Mouse (Mus musculus) megakaryocyte, adult 5-6 weeks (primary cell): ENCODE data around the gene Zbtb8os. TPM values are rescaled to one million over a fixed set of nuclear protein-coding genes. Genes with fewer than 3 reads are reported as not detected.

ENCODE experiments used
- ATAC-seq: 2 replicates; pipeline ENCODE4 v1.8.0; 2016; ENCODE audit warnings: mild to moderate bottlenecking, inconsistent platforms; ENCODE audit not compliant: poor library complexity, severe bottlenecking
- total RNA-seq, 2 experiments: library from RNA; stranded (forward) in 1 of 2; stranded (reverse) in 1 of 2; fragments of 153-499, 151-499 nt in 1 of 2; fragments of 221-1000, 200-1000 nt in 1 of 2; gene quantifications; 2 replicates each; pipeline versions ENCODE4 v1.2.3 to v1.2.4; 2015 to 2017

Gene Zbtb8os
- total RNA-seq, 2 experiments from 2014 or later = 60.9 to 79.7 TPM

DNA sequence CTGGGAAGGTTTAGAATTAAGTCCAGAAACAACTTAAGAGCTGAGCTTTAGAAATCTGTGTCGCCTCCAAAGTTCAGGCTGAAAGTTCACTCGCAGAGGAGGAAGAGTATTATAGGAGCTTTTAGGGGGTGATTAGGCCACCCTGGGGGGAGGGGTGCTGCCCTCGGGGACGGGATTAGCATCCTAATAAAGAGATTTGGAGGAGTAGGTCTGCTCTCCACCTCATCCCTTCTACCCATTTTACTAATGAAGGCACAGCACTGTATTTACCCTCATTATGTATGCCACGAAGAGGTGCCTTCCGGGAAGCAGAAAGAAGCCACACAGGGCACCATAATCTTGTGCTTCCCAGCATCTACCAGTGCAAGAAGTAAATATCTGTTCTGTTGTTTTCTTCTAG is 39.5 kb downstream of the Zbtb8os start:
- no peak for ATAC-seq

DNA sequence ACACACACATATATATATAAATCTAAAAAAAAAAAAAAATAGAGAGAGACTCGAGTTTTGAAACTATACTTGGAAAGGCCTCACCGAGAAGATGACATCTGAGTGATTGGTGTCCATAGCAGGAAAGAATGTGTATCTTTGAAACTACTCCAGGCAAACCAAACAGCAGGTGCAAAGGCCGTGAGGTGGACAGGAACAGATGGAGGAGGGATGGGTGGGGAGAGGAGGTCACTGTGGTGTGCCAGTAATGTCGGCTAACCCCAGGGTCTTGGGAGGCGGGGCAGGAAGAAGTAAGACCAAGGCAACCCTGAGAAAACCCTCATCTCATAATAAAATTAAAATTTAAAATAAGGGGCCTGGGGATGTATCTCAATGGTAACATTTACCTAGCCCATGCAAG is 40.3 kb downstream of the Zbtb8os start:
- no peak for ATAC-seq

DNA sequence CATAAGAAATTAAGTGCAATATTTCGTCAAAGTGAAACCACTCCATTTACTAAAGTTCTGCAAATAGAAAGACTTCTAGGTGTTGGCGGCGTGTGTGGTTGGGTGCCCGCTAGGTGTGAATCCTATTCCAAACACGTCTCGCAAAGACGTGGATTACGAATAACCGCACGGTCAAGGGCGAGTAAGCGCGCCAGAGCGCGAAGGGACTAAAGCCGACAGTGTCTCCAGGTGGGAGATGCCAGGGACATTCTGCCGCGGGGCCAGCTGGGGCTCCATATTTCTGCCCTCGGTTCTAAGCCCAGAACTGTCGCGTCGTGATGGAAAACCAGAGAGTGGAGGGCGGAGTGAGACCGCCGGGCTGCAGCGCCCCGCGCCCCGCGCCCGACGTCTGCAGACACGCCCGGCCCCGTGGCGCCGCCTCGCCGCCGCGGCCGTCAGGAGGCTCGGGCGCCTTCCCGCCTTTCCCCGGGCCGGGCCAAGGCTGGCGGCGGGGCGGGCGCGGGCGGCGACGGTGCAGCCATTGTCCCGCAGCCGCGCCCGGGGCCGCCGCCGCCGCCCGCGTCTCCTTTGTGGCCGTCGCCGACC is 41.6 kb downstream of the Zbtb8os start:
- ATAC-seq = peak; percentile 46

DNA sequence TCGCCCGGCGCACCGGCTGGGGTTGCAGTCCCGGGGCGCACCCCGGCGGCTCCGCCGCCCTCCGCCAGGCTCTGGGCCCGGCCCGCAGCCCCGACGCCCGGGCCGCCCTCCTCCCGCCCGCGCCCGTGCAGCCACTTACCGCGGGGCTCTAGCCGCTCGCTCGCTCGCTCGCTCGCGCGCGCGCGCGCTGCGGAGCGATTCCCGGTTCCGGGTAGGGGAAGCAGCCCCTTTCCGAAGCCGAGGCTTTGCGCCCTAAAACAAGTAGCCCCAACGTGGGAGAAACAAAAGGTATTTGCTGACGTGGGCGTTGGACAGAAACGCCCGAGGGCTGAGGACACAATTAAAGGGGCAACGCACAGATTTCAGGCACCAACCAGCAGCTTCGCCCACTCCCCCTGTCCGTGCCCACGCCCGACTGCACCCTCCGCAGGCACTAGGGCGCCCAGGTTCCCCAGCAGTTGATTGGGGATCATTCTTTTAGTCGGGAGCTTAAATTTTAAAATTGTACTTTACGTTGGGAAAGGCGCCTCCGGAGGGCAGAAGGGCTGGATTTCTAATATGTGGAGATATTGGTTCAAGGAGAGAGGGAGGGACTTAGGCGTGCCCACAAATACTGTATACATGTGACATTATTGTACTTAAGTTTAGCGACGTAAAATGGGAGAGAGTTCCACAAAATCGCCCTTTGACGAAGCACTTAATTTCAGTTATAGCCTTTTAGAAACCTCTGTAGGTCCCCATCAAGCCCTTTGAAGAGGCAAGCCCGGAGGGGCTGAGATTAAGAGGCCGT is 42.3 kb downstream of the Zbtb8os start, which contains the start of gene Zbtb8a:
Gene Zbtb8a (minus strand): TSS at position 516 of the 790 bp plus-strand sequence.
- peak; percentile 53 for ATAC-seq

DNA sequence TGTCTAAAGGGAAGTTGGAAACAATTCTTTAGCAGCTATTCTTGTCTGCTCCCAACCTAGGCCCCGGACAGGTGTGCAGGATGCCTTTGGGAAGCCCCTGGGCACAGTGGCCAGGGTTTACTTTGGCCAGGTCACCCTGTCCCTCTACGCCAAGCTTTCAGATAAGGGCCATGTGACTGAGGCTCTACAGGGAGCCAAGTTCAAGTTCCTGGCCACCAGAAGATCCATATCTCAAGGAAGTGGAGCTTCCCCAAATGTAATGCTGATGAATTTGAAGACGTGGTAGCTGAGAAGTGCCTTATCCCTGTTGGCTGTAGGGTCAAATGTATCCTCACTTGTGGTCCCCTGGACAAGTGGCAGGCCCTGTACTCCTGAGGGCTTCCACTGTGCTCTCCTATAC is 44.3 kb downstream of the Zbtb8os start:
- no peak for ATAC-seq

DNA sequence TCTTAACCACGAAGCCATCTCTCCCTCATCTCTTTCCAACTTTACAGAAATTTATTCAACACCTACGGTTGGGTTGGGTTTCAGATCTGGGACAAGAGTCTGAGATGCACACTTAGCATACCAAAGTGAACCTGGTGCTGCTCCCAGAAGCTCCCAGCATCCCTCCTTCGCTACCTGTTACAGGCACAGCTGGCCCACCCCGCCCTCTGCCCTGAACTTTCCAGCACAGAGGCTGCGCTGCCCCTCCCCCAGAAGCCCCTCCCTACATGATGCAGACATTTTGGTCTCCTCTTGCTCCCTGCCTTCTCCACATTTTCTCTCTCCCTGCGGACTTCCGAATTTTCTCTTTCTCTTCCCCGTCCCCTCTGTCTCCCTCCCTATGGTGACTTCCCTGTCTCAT is 45.7 kb downstream of the Zbtb8os start:
- no peak for ATAC-seq

DNA sequence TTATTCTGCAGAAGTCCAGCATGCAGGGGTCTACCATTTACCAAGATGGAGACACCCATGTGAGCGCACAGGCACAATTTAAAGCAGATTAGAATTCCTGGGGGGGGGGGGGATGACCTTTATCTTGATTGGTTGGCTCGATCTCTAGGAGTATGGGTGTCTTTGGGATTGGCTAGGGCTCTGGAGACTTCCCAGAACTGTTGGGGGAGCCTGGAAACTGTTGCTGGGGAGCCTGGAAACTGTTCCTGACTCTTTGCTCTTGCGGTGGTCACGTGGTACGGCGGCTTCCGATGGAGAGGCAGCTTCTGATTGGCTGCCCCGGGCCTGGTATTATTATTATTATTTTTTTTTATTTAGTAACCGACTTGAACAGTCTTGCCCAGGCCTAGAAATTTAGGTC is 46.5 kb downstream of the Zbtb8os start:
- ATAC-seq = no peak

DNA sequence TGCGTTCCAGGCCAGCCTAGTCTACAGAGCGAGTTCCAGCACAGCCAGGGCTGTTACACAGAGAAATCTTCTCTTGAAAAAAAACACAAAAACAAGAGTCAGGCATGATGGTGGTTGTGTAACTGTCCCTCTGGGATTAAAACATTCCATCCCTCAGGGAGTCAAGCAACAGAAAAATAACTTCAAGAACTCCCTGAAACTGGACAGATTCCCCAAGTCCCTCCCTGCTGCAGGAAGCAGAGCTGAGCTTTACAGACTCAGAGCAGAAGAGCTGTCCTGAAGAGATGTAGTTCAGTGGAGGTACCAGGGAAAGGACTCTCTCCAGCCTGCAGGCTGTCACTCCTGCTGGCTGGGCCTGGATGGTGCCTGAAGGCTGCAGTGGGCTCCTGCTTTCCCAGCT is 47.0 kb downstream of the Zbtb8os start:
- ATAC-seq = no peak

DNA sequence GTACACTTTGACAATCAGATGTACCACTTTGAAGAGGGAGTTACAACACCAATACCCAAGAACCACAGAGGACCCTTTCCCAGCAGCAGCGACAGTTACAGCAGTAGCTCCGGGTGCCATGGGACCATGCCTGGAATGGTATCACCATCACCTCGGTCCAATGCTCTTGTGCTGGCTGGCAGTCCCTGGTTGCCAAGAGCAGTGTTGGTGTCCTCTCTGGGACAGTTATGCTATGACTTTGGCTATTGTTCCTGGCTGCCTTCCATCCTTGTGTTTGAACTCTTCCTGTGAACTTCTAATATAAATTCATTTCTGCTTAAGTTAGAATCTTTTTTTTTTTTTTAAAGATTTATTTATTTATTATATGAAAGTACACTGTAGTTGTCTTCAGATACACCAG is 48.1 kb downstream of the Zbtb8os start:
- no peak for ATAC-seq

DNA sequence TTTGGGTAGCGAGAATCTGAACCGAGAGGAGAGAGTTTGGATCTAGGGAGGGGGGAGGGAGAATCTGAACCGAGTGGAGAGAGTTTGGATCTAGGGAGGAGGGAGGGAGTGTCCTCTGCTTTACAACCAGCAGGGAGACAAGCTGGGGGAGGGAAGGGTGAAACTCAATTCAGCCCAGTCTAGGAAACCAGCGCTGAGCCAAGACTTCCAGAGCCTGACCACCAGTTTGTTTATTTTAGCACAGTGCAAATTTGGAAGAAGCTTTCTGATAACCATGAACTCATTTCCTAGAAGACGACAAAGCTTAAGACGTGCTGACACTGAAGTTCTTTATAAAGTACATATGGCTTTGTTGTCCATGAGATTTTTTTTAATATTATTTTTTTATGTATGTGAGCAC is 48.9 kb downstream of the Zbtb8os start:
- ATAC-seq = no peak

DNA sequence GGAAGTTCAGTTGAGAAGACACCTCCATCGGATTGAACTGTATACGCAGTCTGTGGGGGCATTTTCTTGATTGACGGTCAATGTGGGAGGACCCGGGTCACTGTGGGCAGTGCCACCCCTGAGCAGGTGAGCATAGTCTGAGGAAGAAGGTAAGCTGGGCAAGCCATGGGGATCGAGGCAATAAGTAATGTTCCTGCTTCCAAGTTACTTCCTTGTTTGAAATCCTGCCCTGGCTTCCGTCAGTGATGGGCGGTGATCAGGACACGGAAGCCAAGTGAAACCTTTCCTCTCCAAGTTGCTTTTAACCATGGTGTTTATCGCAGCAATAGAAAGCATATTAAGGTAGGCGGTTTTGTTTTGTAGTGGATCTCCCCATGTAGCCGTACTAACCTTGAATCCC is 50.2 kb downstream of the Zbtb8os start:
- ATAC-seq = 0 out of 2 replicates have a peak, but pooled peaks have one; percentile 7

DNA sequence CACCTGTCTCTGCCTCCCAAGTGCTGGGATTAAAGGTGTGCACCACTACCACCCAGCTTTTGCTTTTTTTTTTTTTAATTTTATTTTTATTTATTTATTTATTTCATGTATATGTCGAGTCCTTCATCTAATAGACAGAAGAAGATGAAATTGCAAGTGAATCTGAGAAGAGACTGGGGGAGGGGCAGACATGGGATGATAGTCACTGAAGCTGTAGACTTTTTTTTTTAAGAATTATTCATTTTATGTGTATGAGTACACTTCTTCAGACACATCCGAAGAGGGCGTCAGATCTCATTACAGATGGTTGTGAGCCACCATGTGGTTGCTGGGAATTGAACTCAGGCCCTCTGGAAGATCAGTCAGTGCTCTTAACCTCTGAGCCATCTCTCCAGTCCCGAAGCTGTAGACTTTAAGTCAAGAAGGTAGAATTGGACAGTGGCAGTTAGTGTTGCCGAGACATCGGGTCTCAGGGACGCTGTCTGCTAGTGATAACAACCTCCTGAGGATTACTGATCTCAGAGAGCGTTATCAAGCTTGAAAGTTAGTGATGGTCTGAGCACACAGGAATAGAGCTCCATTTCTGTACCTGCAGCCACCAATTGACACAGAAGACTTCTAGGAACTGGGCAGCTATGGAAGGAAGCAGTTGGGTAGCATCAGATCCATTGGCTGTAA is 50.9 kb downstream of the Zbtb8os start:
- no peak for ATAC-seq

DNA sequence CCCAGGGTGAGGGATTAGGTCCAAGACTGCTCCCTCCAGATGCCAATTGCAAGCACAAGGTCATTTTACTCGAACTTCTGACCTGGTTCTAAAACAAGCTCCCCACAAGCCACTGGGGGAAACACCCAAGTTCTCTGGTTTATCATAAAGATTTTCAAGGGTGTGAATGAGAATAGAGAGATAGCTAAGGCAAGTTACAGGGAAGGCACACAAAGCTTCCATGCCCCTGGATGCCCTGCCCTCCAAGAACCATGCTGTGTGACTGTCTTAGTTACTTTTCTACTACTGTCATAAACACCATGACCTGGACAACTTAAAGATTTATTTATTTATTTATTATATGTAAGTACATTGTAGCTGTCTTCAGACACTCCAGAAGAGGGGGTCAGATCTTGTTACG is 51.5 kb downstream of the Zbtb8os start:
- no peak for ATAC-seq

DNA sequence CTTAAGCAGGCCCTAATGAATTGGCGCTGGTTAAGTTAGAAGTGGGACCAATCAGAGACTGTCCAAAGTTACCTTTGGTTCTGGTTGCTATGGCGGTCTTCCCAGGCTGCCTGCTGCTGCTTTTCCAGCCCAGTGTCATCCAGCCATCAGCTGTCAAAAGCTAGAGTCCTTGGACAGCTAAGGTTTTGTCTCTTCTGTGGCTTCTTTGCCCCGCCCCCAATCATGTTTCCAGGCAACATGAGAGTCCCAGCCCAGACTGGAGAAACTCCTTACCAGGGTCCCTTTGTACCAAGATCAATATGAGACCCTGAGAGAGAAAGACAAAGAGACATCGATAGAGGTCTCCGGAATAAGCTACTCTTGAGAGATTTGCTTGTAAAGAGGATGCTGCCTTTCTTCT is 52.9 kb downstream of the Zbtb8os start:
- ATAC-seq = no peak

DNA sequence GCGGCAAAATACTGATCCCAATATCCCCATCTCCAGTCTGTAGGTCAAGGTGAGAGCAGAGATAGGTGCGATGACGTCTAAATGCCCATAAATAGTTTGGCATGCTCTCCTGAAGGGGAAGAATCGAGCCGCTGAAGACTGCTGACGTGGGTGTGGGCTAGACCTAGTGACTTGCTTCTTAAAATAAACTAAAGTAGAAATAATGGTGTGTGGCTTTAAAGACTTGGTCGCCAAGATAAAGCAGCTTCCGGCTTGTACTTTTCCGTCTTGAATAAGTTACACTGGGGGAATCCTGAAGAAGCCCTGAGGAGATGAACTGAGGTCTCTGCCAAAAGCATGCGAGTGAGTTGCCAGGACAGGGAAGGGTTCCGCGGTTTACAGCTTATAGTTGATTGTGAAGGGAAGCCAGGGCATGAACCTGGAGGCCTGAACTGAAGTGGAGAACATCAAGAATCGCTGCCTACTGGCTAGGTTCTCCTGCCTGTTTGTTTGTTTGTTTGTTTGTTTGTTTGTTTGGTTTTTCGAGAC is 54.8 kb downstream of the Zbtb8os start:
- ATAC-seq = no peak

DNA sequence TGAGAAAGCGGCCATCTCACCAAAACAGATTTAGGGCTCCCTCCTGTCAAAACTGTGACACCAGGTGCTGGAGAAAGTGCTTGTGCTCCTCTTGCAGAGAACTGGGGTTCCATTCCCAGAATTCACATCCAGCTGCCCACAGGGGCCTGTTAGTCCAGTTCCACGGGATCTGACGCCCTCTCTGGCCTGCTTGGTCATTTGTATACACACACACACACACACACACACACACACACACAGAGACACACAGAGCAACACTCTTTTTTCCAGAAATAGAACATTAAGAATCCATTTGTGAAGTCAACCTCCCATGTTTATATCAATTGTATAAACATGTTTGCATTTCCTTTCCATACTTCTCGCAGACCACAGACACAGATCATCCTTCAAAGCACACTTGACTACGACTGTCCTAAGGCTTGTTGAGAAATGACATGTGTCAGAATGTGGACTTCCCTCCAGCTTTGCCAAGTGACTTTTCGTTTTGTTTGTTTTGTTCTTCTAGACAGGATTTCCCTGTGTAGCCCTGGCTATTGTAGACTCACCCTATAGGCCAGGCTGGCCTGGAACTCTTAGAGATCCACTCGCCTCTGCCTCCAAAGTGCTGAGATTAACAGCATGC is 55.6 kb downstream of the Zbtb8os start:
- ATAC-seq = no peak

DNA sequence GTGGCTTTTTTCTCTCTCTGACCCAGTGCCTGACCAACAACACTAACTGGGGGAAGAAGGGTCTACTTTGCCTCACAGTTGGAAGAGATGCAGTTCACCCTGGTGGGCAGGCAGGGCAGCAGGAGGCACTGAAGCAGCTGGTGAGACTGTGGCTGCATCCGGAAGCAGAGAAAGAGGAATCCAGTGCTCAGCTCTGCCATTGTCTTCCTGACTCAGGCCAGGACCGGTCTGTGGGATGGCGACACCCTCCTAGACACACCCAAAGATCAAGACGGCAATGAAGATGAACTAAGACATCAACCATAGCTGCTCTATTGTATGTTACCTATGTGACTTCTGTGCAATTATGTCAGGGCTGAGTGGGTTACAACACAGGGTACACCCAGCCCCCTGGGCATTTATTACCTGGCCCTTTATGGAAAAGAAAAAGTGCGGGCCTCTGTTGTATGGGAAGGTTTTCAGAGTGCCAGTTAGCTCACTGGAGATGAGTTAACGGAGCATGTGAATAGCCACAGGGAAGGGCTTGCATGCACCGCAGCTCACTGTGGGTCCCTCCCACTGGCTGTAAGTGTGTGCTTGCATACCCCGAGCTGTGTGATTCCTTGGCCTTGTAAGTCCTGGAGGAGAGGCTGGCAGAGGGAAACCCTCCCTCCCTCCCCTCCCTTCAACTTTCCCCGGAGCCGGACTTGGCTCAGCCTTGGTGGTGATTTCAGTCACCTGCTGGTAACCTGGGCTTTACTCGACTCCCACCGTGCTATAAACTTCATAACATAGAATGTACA is 58.8 kb downstream of the Zbtb8os start:
- ATAC-seq = peak; percentile 49; the same call in 1 of the 2 replicates

DNA sequence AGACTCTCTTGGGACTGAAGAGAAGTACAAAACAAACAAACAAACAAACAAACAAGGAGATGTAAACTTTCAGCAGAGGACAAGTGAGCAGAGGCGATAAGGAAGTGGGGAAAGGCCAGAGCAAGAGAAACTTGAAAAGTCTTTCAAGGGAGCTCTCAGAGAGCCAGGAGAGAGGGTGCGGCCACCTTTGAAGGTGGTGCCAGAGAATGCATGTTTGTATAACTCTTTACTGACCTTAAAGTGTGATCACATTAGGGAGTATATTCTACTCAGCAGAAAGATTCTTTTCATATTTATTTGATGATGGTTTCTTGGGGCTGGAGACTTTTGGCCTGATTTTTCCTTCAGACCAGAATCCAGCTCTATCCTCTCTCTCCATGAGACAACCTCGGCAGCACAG is 61.5 kb downstream of the Zbtb8os start:
- ATAC-seq = no peak

DNA sequence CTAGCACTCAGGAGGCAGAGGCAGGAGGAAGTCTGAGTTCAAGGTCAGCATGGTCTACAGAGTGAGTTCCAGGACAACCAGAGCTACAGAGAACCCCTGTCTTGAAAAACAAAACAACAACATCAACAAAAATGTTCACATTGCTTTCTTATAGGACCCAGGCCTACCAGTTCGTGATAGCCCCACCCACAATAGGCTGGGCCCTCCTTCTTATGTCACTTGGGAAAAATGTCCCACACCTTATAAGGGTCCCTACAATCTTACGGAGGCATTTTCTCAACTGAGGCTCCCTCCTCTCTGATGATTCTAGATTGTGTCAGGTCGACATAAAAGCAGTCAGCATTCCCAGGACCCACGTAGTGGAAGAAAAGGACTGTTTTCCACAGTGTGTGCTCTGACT is 64.3 kb downstream of the Zbtb8os start:
- no peak for ATAC-seq
